Mouse (Mus musculus) ES-Bruce4 (cell line): ENCODE measurements around the gene Bcl2.

Experiments used
- CTCF ChIP-seq: IDR thresholded peaks from one replicate; pipeline ENCODE4 v1.8.1; 2011; ENCODE audit warnings: low read depth, low read length
- POLR2A ChIP-seq: IDR thresholded peaks from one replicate; pipeline ENCODE4 v1.8.1; 2011; ENCODE audit warnings: low read length; ENCODE audit not compliant: insufficient read depth

DNA sequence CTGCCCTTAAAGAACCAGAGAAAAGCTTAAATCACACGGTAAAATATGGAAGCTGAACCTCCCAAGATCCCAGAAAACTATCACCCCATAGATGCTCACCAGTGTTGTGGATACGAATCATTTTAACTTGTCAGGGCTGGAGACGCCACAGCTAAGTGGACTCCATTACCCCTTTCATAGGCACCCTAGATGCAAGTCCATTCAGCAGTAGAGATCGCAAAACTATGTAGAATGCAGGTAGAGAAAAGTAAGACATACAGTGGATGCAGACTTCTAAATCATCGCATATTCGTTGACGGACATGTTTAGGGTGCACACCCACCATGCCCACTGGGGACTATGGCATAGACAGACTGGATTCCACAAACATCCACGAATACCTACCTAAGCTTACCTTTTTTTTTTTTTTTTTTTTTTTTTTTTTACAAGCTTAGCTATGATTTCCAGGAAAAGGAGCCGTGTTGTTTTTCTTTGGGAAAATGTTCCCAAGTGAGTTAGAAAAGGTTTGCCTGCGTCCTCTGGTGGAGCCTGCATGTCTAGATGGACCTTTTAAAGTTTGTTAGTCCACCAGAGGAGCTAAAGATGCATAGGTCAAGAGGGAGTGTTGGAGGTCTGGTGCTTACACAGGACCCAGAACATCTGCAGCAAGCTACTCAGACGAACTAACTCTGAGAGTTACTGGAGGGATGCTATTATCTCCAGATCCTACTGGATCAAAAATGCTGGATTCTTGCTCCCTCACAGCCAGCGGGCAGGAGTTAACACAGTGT, 2.5 kb downstream of the Bcl2 start:
- TF ChIP-seq CTCF = no peak
- no peak for TF ChIP-seq POLR2A
